Mouse (Mus musculus) MEL (cell line): ENCODE measurements around the gene Tmtc2. TPM values are rescaled to one million over a fixed set of nuclear protein-coding genes. Genes with fewer than 3 reads are reported as not detected.

ENCODE experiments used
- DNase-seq: peaks from one replicate; pipeline ENCODE4 v3.0.0; 2011; ENCODE audit warnings: low read depth, low spot score
- H3K27ac ChIP-seq: 2 replicates; pipeline ENCODE4 v1.5.1; 2012; ENCODE audit warnings: low read depth, mild to moderate bottlenecking, control low read depth, low read length, moderate library complexity; ENCODE audit not compliant: control insufficient read depth
- H3K27me3 ChIP-seq, 2 experiments: fragments of 150-350 bp in 1 of 2; sonication (generic) in 1 of 2; 2 replicates each; pipeline ENCODE4 v1.6.1; 2012; ENCODE audit warnings: low read length in 2 of 2, mild to moderate bottlenecking in 2 of 2, improper control_type of control experiment in 1 of 2, moderate library complexity in 1 of 2; ENCODE audit not compliant: insufficient read depth in 2 of 2, control insufficient read depth in 1 of 2
- H3K36me3 ChIP-seq, 2 experiments: 2 replicates each; pipeline ENCODE4 v1.6.1; 2012 to 2014; ENCODE audit warnings: low read length in 2 of 2, improper control_type of control experiment in 1 of 2, inconsistent platforms in 1 of 2, mild to moderate bottlenecking in 1 of 2; ENCODE audit not compliant: insufficient read depth in 2 of 2, control insufficient read depth in 1 of 2
- H3K4me1 ChIP-seq, 2 experiments: fragments of 150-350 bp in 1 of 2; sonication (generic) in 1 of 2; 2 replicates each; pipeline ENCODE4 v1.6.1; 2012; ENCODE audit warnings: low read length in 2 of 2, improper control_type of control experiment in 1 of 2, mild to moderate bottlenecking in 1 of 2; ENCODE audit not compliant: insufficient read depth in 2 of 2, control insufficient read depth in 1 of 2
- H3K4me3 ChIP-seq, 2 experiments: fragments of 150-350 bp in 1 of 2; sonication (generic) in 1 of 2; 2 replicates each; pipeline ENCODE4 v1.5.1; 2012; ENCODE audit warnings: low read depth in 2 of 2, low read length in 2 of 2, mild to moderate bottlenecking in 2 of 2, moderate library complexity in 2 of 2, control low read depth in 1 of 2, improper control_type of control experiment in 1 of 2; ENCODE audit not compliant: control insufficient read depth in 1 of 2, insufficient read depth in 1 of 2
- H3K79me2 ChIP-seq: 2 replicates; pipeline ENCODE4 v1.6.1; 2012; ENCODE audit warnings: mild to moderate bottlenecking, low read length, moderate library complexity; ENCODE audit not compliant: control insufficient read depth, poor library complexity, insufficient read depth
- H3K9ac ChIP-seq: 2 replicates; pipeline ENCODE4 v1.6.1; 2012; ENCODE audit warnings: low read depth, mild to moderate bottlenecking, control low read depth, low read length, moderate library complexity; ENCODE audit not compliant: control insufficient read depth, poor library complexity, severe bottlenecking
- H3K9me3 ChIP-seq: fragments of 150-350 bp; sonication (generic); replicated peaks from 2 replicates; pipeline ENCODE4 v1.6.1; 2012; ENCODE audit warnings: mild to moderate bottlenecking, low read length, improper control_type of control experiment, moderate library complexity; ENCODE audit not compliant: insufficient read depth
- CTCF ChIP-seq, 3 experiments: IDR thresholded peaks in 2 of 3; conservative IDR thresholded peaks in 1 of 3; 2 replicates each; pipeline ENCODE4 v1.5.1; 2011 to 2012; ENCODE audit warnings: low read length in 3 of 3, low read depth in 2 of 3, mild to moderate bottlenecking in 2 of 3, improper control_type of control experiment in 1 of 3, inconsistent platforms in 1 of 3, mixed read lengths in 1 of 3, moderate library complexity in 1 of 3; ENCODE audit not compliant: control insufficient read depth in 1 of 3, insufficient read depth in 1 of 3, poor library complexity in 1 of 3, severe bottlenecking in 1 of 3
- EP300 ChIP-seq, 2 experiments: IDR thresholded peaks; 2 replicates each; pipeline ENCODE4 v1.6.1; 2011; ENCODE audit warnings: improper control_type of control experiment in 2 of 2, low read length in 2 of 2, low read depth in 1 of 2, mild to moderate bottlenecking in 1 of 2
- ETS1 ChIP-seq: IDR thresholded peaks from 2 replicates; pipeline ENCODE4 v1.6.1; 2012; ENCODE audit warnings: low read depth, mild to moderate bottlenecking, inconsistent platforms, low read length, improper control_type of control experiment, moderate library complexity
- MAX ChIP-seq: IDR thresholded peaks from 2 replicates; pipeline ENCODE4 v1.6.1; 2011; ENCODE audit warnings: low read length, improper control_type of control experiment
- MEF2A ChIP-seq: IDR thresholded peaks from 2 replicates; pipeline ENCODE4 v1.6.1; 2014; ENCODE audit warnings: low read depth, mild to moderate bottlenecking, inconsistent platforms, low read length, improper control_type of control experiment; ENCODE audit not compliant: poor library complexity, insufficient replicate concordance, severe bottlenecking; ENCODE audit errors: extremely low read depth
- MXI1 ChIP-seq: IDR thresholded peaks from 2 replicates; pipeline ENCODE4 v1.6.1; 2011; ENCODE audit warnings: mild to moderate bottlenecking, low read depth, low read length, improper control_type of control experiment
- MYC ChIP-seq: IDR thresholded peaks from 2 replicates; pipeline ENCODE4 v1.6.1; 2011; ENCODE audit warnings: low read depth, mild to moderate bottlenecking, low read length, improper control_type of control experiment, moderate library complexity
- NRF1 ChIP-seq: IDR thresholded peaks from 2 replicates; pipeline ENCODE4 v1.6.1; 2014; ENCODE audit warnings: low read depth, mild to moderate bottlenecking, inconsistent platforms, low read length, improper control_type of control experiment, moderate library complexity; ENCODE audit not compliant: poor library complexity, insufficient read depth, severe bottlenecking
- POLR2A ChIP-seq, 2 experiments: IDR thresholded peaks; 2 replicates each; pipeline ENCODE4 v1.6.1; 2011 to 2012; ENCODE audit warnings: low read length in 2 of 2, mild to moderate bottlenecking in 2 of 2, control low read depth in 1 of 2, improper control_type of control experiment in 1 of 2, low read depth in 1 of 2, moderate library complexity in 1 of 2; ENCODE audit not compliant: control insufficient read depth in 1 of 2, insufficient read depth in 1 of 2, poor library complexity in 1 of 2
- POLR2AphosphoS5 ChIP-seq: IDR thresholded peaks from 2 replicates; pipeline ENCODE4 v1.6.1; 2012; ENCODE audit warnings: low read depth, borderline replicate concordance, mild to moderate bottlenecking, inconsistent platforms, low read length, moderate library complexity, mixed read lengths
- RAD21 ChIP-seq: IDR thresholded peaks from 2 replicates; pipeline ENCODE4 v1.6.1; 2011; ENCODE audit warnings: mild to moderate bottlenecking, low read depth, low read length, improper control_type of control experiment
- RCOR1 ChIP-seq: IDR thresholded peaks from 2 replicates; pipeline ENCODE4 v1.6.1; 2012; ENCODE audit warnings: low read depth, mild to moderate bottlenecking, inconsistent platforms, low read length, improper control_type of control experiment
- SIN3A ChIP-seq: IDR thresholded peaks from 2 replicates; pipeline ENCODE4 v1.6.1; 2012; ENCODE audit warnings: low read length, improper control_type of control experiment, inconsistent platforms
- TAL1 ChIP-seq: IDR thresholded peaks from 2 replicates; pipeline ENCODE4 v1.6.1; 2012; ENCODE audit warnings: mild to moderate bottlenecking, inconsistent platforms, low read length, moderate library complexity, mixed read lengths
- TBP ChIP-seq: IDR thresholded peaks from 2 replicates; pipeline ENCODE4 v1.8.0; 2011; ENCODE audit warnings: low read depth, low read length, improper control_type of control experiment
- TCF12 ChIP-seq: IDR thresholded peaks from 2 replicates; pipeline ENCODE4 v1.6.1; 2014; ENCODE audit warnings: low read depth, mild to moderate bottlenecking, inconsistent platforms, low read length, improper control_type of control experiment, moderate library complexity
- USF1 ChIP-seq: IDR thresholded peaks from 2 replicates; pipeline ENCODE4 v1.6.1; 2014; ENCODE audit warnings: low read depth, mild to moderate bottlenecking, inconsistent platforms, low read length, improper control_type of control experiment, moderate library complexity
- ZC3H11A ChIP-seq: IDR thresholded peaks from 2 replicates; pipeline ENCODE4 v1.6.1; 2012; ENCODE audit warnings: low read depth, mild to moderate bottlenecking, inconsistent platforms, low read length, improper control_type of control experiment
- ZKSCAN1 ChIP-seq: IDR thresholded peaks from 2 replicates; pipeline ENCODE4 v1.6.1; 2012; ENCODE audit warnings: low read depth, mild to moderate bottlenecking, inconsistent platforms, low read length, improper control_type of control experiment, moderate library complexity
- polyA plus RNA-seq, 2 experiments: library from polyadenylated mRNA; stranded (reverse) in 1 of 2; unstranded in 1 of 2; fragments of >175 nt in 1 of 2; fragments of >200 nt in 1 of 2; gene quantifications; 2 replicates each; pipeline versions ENCODE4 v1.2.1 to v1.2.4; 2012; ENCODE audit warnings: low replicate concordance in 2 of 2, low read depth in 1 of 2; ENCODE audit not compliant: insufficient read length in 2 of 2, insufficient read depth in 1 of 2, missing spikeins in 1 of 2
- total RNA-seq: library from RNA; depleted of rRNA; stranded (reverse); fragments of 300-350 nt; gene quantifications from 2 replicates; pipeline ENCODE4 v1.2.3, GENCODE M21; 2012

Gene Tmtc2
- total and polyA plus RNA-seq, 3 experiments: not detected

- no peak for DNase-seq
- Histone ChIP-seq H3K79me2 (no peaks in the 10 kb centered on the region), H3K27ac (no peak overlapping the region), H3K36me3 (no peaks in the 10 kb centered on the region)
- no peak for TF ChIP-seq TBP
- TF ChIP-seq SIN3A: no peak
- no peak for TF ChIP-seq MXI1
- no peak for TF ChIP-seq TAL1
- TF ChIP-seq ZKSCAN1: no peak
- TF ChIP-seq POLR2A (IDR thresholded peaks at IDR 0.05; ENCODE audit: control insufficient read depth in 1 of 2, insufficient read depth in 1 of 2, low read depth in 1 of 2, low read length in 2 of 2, poor library complexity in 1 of 2): no peak
- TF ChIP-seq NRF1: no peak
- no peak for TF ChIP-seq TCF12
- no peak for TF ChIP-seq MAX
- TF ChIP-seq POLR2AphosphoS5: no peak
- TF ChIP-seq, all 39 proteins: peak for 0
- H3K4me1 ChIP-seq: no peaks in the 10 kb centered on the region
- H3K27me3 ChIP-seq: no peaks in the 10 kb centered on the region
- no peak overlapping the region for H3K4me3 ChIP-seq
- H3K9ac ChIP-seq: no peak overlapping the region
- no peaks in the 10 kb centered on the region for H3K9me3 ChIP-seq
Measured at GRCm38 (mm10) chr10:105428080-105428479, 146.2 kb downstream of the Tmtc2 start.

- H3K9me3 ChIP-seq: no peaks in the 10 kb centered on the region
- H3K27me3 ChIP-seq: no peaks in the 10 kb centered on the region
- no peaks in the 10 kb centered on the region for H3K4me1 ChIP-seq
- H3K4me3 ChIP-seq: no peak overlapping the region
- TF ChIP-seq MYC: no peak
- no peak for TF ChIP-seq POLR2AphosphoS5
- TF ChIP-seq CTCF (IDR thresholded peaks at IDR 0.05 in 2 of 3, conservative IDR thresholded peaks at IDR 0.05 in 1 of 3; ENCODE audit: control insufficient read depth in 1 of 3, insufficient read depth in 1 of 3, low read depth in 2 of 3, low read length in 3 of 3, poor library complexity in 1 of 3, severe bottlenecking in 1 of 3): no peak
- TF ChIP-seq ETS1: no peak
- TF ChIP-seq RCOR1: no peak
- no peak for TF ChIP-seq USF1
- no peak for TF ChIP-seq EP300 (IDR thresholded peaks at IDR 0.05; ENCODE audit: low read depth in 1 of 2, low read length in 2 of 2)
- no peak for TF ChIP-seq ZC3H11A
- TF ChIP-seq MEF2A: no peak
- TF ChIP-seq RAD21: no peak
- H3K79me2 ChIP-seq: no peaks in the 10 kb centered on the region
- no peak for DNase-seq
- H3K36me3 ChIP-seq: no peaks in the 10 kb centered on the region
- H3K27ac ChIP-seq: no peak overlapping the region
- H3K9ac ChIP-seq: no peak overlapping the region
Measured at GRCm38 (mm10) chr10:105427625-105428024, 146.6 kb downstream of the Tmtc2 start.
